Mouse (Mus musculus): ENCODE data around the gene Slc22a20. TPM values are rescaled to one million over a fixed set of nuclear protein-coding genes. Genes with fewer than 3 reads are reported as not detected.

Slc22a20 gene
- polyA plus RNA-seq, 1 experiment: not detected

- H3K27me3 ChIP-seq (ENCODE audit: control insufficient read depth, insufficient read depth, low read length): no peaks in the 10 kb centered on the region
- DNase-seq: no peak
- H3K4me1 ChIP-seq (ENCODE audit: control insufficient read depth, insufficient read depth, low read length): no peaks in the 10 kb centered on the region
- no peak overlapping the region for H3K4me3 ChIP-seq (replicated peaks; ENCODE audit: insufficient read depth, low read depth, low read length)
- 78% methylated on average over 6 of the region's 6 CpGs for WGBS
- TF ChIP-seq POLR2A (IDR thresholded peaks at IDR 0.05; ENCODE audit: borderline replicate concordance, insufficient read depth, low read length) (no peak), CTCF (IDR thresholded peaks at IDR 0.05; ENCODE audit: borderline replicate concordance, insufficient read depth, low read depth, low read length) (no peak)
- H3K27ac ChIP-seq (ENCODE audit: insufficient read depth, low read length): no peak overlapping the region
These were observed 19.2 kb downstream of the Slc22a20 start for GRCm38 (mm10) chr19:5966786-5967185.

- no peak for DNase-seq
- TF ChIP-seq POLR2A (IDR thresholded peaks at IDR 0.05; ENCODE audit: borderline replicate concordance, insufficient read depth, low read length) (no peak), CTCF (IDR thresholded peaks at IDR 0.05; ENCODE audit: borderline replicate concordance, insufficient read depth, low read depth, low read length) (no peak)
- Histone ChIP-seq H3K27ac (ENCODE audit: insufficient read depth, low read length) (no peak overlapping the region), H3K4me3 (replicated peaks; ENCODE audit: insufficient read depth, low read depth, low read length) (no peak overlapping the region), H3K4me1 (ENCODE audit: control insufficient read depth, insufficient read depth, low read length) (no peaks in the 10 kb centered on the region), H3K27me3 (ENCODE audit: control insufficient read depth, insufficient read depth, low read length) (no peaks in the 10 kb centered on the region)
- 94% methylated on average over 2 of the region's 2 CpGs for WGBS
These were observed 20.0 kb downstream of the Slc22a20 start for GRCm38 (mm10) chr19:5965910-5966309.

- TF ChIP-seq POLR2A (IDR thresholded peaks at IDR 0.05; ENCODE audit: borderline replicate concordance, insufficient read depth, low read length) (no peak), CTCF (IDR thresholded peaks at IDR 0.05; ENCODE audit: borderline replicate concordance, insufficient read depth, low read depth, low read length) (peak; percentile 86)
- Histone ChIP-seq H3K27me3 (ENCODE audit: control insufficient read depth, insufficient read depth, low read length) (no peaks in the 10 kb centered on the region), H3K4me3 (replicated peaks; ENCODE audit: insufficient read depth, low read depth, low read length) (no peak overlapping the region), H3K27ac (ENCODE audit: insufficient read depth, low read length) (no peak overlapping the region), H3K4me1 (ENCODE audit: control insufficient read depth, insufficient read depth, low read length) (no peaks in the 10 kb centered on the region)
- WGBS: 15% methylated on average over 4 of the region's 4 CpGs
- DNase-seq: peak; percentile 64 to 75
These were observed 20.7 kb downstream of the Slc22a20 start for GRCm38 (mm10) chr19:5965280-5965679.

GRCm38 (mm10) chr19:5964804-5965203, 21.1 kb downstream of the Slc22a20 start:
- no peaks in the 10 kb centered on the region for H3K27me3 ChIP-seq (ENCODE audit: control insufficient read depth, insufficient read depth, low read length)
- peak overlapping the region; percentile 84 for H3K4me3 ChIP-seq (replicated peaks; ENCODE audit: insufficient read depth, low read depth, low read length)
- no peak for DNase-seq
- 84% methylated on average over 2 of the region's 2 CpGs for WGBS
- H3K4me1 ChIP-seq (ENCODE audit: control insufficient read depth, insufficient read depth, low read length): no peaks in the 10 kb centered on the region
- TF ChIP-seq POLR2A (IDR thresholded peaks at IDR 0.05; ENCODE audit: borderline replicate concordance, insufficient read depth, low read length) (no peak), CTCF (IDR thresholded peaks at IDR 0.05; ENCODE audit: borderline replicate concordance, insufficient read depth, low read depth, low read length) (no peak)
- H3K27ac ChIP-seq (ENCODE audit: insufficient read depth, low read length): no peak overlapping the region

GRCm38 (mm10) chr19:5963883-5964562, 21.9 kb downstream of the Slc22a20 start, which contains the start of gene Pola2:
Gene Pola2 (minus strand): TSS chr19:5964202.
- Histone ChIP-seq H3K4me3 (replicated peaks; ENCODE audit: insufficient read depth, low read depth, low read length) (peak within 1 kb of the TSS; percentile 84), H3K27me3 (ENCODE audit: control insufficient read depth, insufficient read depth, low read length) (no peaks in the 10 kb centered on the region), H3K4me1 (ENCODE audit: control insufficient read depth, insufficient read depth, low read length) (no peaks in the 10 kb centered on the region), H3K27ac (ENCODE audit: insufficient read depth, low read length) (0 out of 2 replicates have a peak within 1 kb of the TSS, but pooled peaks have one; percentile 8)
- DNase-seq: peak; percentile 88 to 90
- TF ChIP-seq POLR2A (IDR thresholded peaks at IDR 0.05; ENCODE audit: borderline replicate concordance, insufficient read depth, low read length): peak; percentile 90; the same call in 1 of the 2 replicates
- TF ChIP-seq CTCF (IDR thresholded peaks at IDR 0.05; ENCODE audit: borderline replicate concordance, insufficient read depth, low read depth, low read length): no peak
- WGBS: under 1% methylated on average over 50 of the region's 50 CpGs

- no peaks in the 10 kb centered on the region for H3K27me3 ChIP-seq (ENCODE audit: control insufficient read depth, insufficient read depth, low read length)
- WGBS: 22% methylated on average over 1 of the region's 1 CpGs
- DNase-seq: no peak
- TF ChIP-seq POLR2A (IDR thresholded peaks at IDR 0.05; ENCODE audit: borderline replicate concordance, insufficient read depth, low read length): no peak
- no peak for TF ChIP-seq CTCF (IDR thresholded peaks at IDR 0.05; ENCODE audit: borderline replicate concordance, insufficient read depth, low read depth, low read length)
- no peaks in the 10 kb centered on the region for H3K4me1 ChIP-seq (ENCODE audit: control insufficient read depth, insufficient read depth, low read length)
- H3K4me3 ChIP-seq (replicated peaks; ENCODE audit: insufficient read depth, low read depth, low read length): no peak overlapping the region
- no peak overlapping the region for H3K27ac ChIP-seq (ENCODE audit: insufficient read depth, low read length)
These were observed 23.3 kb downstream of the Slc22a20 start for GRCm38 (mm10) chr19:5962651-5963050.

GRCm38 (mm10) chr19:5957371-5957770, 28.6 kb downstream of the Slc22a20 start:
- Histone ChIP-seq H3K27me3 (ENCODE audit: control insufficient read depth, insufficient read depth, low read length) (no peaks in the 10 kb centered on the region), H3K27ac (ENCODE audit: insufficient read depth, low read length) (no peak overlapping the region), H3K4me3 (replicated peaks; ENCODE audit: insufficient read depth, low read depth, low read length) (no peak overlapping the region), H3K4me1 (ENCODE audit: control insufficient read depth, insufficient read depth, low read length) (no peaks in the 10 kb centered on the region)
- TF ChIP-seq POLR2A (IDR thresholded peaks at IDR 0.05; ENCODE audit: borderline replicate concordance, insufficient read depth, low read length) (no peak), CTCF (IDR thresholded peaks at IDR 0.05; ENCODE audit: borderline replicate concordance, insufficient read depth, low read depth, low read length) (no peak)
- DNase-seq: no peak
- WGBS: 92% methylated on average over 5 of the region's 5 CpGs

- Histone ChIP-seq H3K27ac (ENCODE audit: insufficient read depth, low read length) (no peak overlapping the region), H3K4me3 (replicated peaks; ENCODE audit: insufficient read depth, low read depth, low read length) (no peak overlapping the region), H3K27me3 (ENCODE audit: control insufficient read depth, insufficient read depth, low read length) (no peaks in the 10 kb centered on the region), H3K4me1 (ENCODE audit: control insufficient read depth, insufficient read depth, low read length) (no peaks in the 10 kb centered on the region)
- DNase-seq: peak; percentile 84 to 87
- 3% methylated on average over 3 of the region's 3 CpGs for WGBS
- TF ChIP-seq POLR2A (IDR thresholded peaks at IDR 0.05; ENCODE audit: borderline replicate concordance, insufficient read depth, low read length): no peak
- peak; percentile 87 for TF ChIP-seq CTCF (IDR thresholded peaks at IDR 0.05; ENCODE audit: borderline replicate concordance, insufficient read depth, low read depth, low read length)
These were observed 29.3 kb downstream of the Slc22a20 start for GRCm38 (mm10) chr19:5956685-5957084.
